Mouse (Mus musculus): ENCODE data around the gene Obsl1.

The Obsl1 gene

DNA sequence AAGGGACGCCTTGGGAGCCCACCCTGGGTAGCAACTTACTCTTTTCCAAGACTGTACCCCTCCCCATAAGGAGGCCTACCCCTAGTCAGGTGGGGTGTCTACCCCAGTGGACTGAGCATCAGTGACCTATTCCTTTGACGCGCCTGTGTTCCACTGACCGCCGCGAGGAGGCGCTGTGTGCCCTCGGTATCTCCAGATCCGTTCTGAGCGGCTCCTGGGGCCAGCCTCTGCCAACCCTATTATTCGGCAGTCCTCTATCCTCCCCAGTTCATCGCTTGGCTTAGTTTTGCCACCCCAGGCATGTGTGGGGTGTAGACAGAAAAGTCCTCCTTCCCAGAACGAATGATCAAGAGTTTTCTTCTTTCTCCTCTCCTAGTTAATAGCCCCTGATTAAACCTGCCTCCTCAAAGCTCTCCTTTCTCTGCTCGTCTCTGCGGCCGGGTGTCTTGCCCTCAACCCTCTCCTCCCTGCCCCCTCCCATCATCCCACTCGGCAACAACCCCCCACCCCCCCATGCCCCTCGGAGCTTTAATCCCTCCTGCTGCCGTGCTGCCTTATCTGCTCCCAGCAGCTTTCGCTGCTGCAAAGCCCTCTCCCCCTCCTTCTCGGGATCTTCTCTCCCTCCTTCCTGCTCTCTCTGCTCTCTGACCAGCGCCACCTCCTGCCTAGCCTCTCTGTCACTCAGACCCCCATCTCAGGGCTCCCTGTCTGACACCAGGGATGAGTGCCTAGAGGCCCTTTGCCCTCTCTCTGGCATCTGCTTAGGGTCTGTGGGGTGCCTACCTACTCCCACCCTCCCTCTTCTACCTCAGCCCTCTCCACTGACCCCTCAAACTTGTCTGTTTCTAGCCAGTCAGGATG, 60.3 kb downstream of the Obsl1 start:
- in situ Hi-C loops (cut with MboI; ENCODE audit: low pct_unique_long_range_greater_than_20kb in 1 of 2, low sequenced_read_pairs in 2 of 2, unreplicated experiment in 1 of 2): loop anchor here in 1 of 2 experiments (25.0 kb wide), 1 partner anchor 659 kb away; the partner anchor contains the start of gene Wnt10a

DNA sequence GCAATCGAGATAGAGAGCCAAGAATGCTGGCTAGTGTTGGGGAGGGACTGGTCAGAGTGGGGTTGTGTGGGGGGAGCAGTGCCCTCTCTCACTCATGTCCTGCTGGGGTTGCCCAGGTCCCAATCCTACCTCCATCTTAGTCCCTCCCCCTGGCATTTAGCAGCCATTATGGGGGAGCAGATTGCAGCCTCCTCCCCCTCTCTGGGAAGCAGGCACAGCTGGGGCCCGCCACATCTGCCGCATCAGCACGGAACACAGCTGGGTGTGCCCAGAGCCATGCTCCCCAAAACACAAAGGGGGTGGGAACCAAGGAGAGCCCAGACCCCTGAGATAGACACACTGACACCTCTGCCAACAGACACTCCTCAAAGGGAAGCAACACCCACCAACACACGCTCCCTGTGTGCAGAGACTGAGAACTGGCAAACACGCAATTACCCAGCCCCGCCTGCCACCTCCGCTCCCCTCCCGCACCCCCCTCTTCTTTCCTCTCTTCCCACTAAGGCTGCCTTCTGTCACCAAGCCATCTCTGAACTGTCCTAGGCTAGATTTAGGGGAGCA, 61.0 kb downstream of the Obsl1 start:
- in situ Hi-C loops (cut with MboI; ENCODE audit: low pct_unique_long_range_greater_than_20kb in 1 of 2, low sequenced_read_pairs in 2 of 2, unreplicated experiment in 1 of 2): loop anchor here in 1 of 2 experiments (25.0 kb wide), 1 partner anchor 658 kb away; the partner anchor contains the start of gene Wnt10a

DNA sequence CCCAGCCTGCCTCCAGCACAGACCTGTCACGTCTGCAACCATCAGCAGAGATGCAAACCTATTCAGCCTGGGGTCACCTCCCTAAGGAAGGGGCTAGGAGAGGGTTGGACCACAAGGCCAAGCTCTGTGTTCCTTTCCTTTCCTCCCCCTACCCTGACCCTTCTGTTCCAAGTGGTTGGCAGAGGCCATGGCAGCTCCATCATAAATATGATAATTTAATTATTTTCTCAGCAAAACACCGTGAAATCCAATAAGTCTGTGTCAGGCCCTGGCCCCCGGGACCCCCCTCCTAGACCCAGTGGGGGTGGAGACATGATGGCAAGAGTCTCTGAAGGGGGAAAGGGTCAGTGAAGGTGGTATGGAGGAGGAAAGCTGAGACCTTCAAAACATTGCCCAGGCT, 62.0 kb downstream of the Obsl1 start:
- in situ Hi-C loops (cut with MboI; ENCODE audit: low pct_unique_long_range_greater_than_20kb in 1 of 2, low sequenced_read_pairs in 2 of 2, unreplicated experiment in 1 of 2): loop anchor here in 1 of 2 experiments (25.0 kb wide), 1 partner anchor 657 kb away; the partner anchor contains the start of gene Wnt10a

DNA sequence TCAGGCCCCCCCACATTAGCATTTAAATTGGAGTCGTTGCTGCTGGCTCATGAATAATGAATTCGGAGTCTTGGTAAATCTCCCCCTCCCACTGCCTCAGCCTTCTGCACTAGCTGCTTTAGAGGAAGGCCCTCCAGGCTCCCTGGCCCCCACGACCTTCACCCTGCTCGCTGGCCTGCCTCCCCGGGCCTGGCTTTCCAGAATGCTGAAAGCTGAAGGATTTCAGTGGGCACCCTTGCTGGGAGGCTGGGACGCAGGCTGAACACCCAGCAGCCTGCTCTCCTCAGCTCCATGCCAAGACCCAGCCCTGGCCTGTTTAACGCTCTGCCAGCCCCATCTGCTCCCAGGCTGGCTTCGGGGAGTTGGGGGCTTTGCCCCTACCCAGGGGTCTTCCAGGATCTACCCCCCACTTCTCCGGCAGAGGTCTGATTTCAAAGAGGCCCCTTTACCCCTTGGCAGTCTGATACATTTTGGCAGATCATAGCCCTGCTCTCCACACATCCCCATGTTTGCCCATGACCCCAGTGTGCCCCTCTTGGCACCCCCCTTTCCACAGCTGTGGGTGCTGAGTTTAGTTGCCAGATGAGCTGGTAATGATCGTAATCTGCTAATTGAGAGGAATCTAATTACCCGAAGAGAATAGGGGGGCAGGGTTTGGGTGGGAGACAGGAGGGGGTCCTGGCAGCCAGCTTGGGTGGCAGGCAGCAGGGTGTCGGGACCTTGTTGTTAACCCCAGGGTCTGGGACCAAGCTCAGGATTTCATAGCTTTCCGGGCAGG, 62.8 kb downstream of the Obsl1 start:
- in situ Hi-C loops (cut with MboI; ENCODE audit: low pct_unique_long_range_greater_than_20kb in 1 of 2, low sequenced_read_pairs in 2 of 2, unreplicated experiment in 1 of 2): loop anchor here in 1 of 2 experiments (25.0 kb wide), 1 partner anchor 656 kb away; the partner anchor contains the start of gene Wnt10a

DNA sequence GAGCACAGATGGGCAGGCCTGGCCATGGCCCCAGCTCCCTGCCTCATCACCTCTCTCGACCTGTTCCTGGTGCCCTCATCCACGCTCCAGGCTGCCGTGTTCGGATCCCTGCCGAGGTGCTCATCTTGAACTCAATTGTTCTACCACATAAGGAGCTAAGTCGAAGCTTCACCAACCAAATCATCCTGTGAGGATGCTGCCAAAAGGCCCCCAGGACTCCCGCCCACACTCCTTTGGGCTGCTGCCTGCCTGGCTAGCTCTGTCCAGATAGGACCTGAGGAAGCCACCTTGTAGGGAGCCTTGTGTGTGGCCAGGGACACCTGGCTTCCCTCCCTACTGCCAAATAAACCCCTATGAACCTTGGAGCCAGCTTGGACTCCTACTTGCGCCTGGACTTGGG, 63.4 kb downstream of the Obsl1 start:
- in situ Hi-C loops (cut with MboI; ENCODE audit: low pct_unique_long_range_greater_than_20kb in 1 of 2, low sequenced_read_pairs in 2 of 2, unreplicated experiment in 1 of 2): loop anchor here in 1 of 2 experiments (25.0 kb wide), 1 partner anchor 656 kb away; the partner anchor contains the start of gene Wnt10a

DNA sequence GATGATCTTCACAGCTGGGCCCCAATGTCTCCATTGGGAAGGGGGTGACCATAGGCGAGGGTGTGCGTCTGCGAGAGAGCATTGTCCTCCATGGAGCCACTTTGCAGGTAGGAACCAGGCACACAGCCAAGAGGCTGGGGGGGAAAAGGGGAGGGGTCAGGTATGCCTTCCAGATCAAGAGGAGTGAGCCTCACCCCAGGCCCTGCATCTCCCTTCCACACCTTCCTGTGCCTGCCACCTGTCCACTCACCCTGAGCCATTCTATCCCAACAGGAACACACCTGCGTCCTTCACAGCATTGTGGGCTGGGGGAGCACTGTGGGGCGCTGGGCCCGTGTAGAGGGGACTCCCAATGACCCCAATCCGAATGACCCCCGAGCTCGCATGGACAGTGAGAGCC, 64.1 kb downstream of the Obsl1 start:
- in situ Hi-C loops (cut with MboI; ENCODE audit: low pct_unique_long_range_greater_than_20kb in 1 of 2, low sequenced_read_pairs in 2 of 2, unreplicated experiment in 1 of 2): loop anchor here in 1 of 2 experiments (25.0 kb wide), 1 partner anchor 655 kb away; the partner anchor contains the start of gene Wnt10a

DNA sequence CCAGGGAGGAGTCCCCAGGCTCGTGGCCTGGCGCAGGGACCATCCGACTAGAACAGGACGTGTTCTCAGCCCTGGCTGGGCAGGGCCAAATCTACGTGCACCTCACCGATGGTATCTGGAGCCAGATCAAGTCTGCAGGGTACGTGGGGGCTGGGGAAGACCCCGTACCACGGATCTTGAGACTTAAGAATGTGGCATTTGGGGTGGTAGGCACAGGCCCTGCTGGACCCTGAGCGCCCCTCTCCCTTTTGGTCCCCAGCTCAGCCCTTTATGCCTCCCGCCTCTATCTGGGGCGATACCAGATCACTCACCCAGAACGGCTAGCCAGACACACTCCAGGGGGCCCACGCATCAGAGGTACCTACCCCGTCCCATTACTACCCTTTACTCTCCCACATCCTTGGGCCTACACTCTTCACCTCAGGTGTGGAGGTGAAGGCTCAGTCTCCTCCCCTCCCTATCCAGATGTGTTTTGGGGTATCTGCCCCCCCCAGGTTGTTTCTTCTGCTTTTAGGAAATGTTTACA, 64.7 kb downstream of the Obsl1 start:
- in situ Hi-C loops (cut with MboI; ENCODE audit: low pct_unique_long_range_greater_than_20kb in 1 of 2, low sequenced_read_pairs in 2 of 2, unreplicated experiment in 1 of 2): loop anchor here in 1 of 2 experiments (25.0 kb wide), 1 partner anchor 654 kb away; the partner anchor contains the start of gene Wnt10a

DNA sequence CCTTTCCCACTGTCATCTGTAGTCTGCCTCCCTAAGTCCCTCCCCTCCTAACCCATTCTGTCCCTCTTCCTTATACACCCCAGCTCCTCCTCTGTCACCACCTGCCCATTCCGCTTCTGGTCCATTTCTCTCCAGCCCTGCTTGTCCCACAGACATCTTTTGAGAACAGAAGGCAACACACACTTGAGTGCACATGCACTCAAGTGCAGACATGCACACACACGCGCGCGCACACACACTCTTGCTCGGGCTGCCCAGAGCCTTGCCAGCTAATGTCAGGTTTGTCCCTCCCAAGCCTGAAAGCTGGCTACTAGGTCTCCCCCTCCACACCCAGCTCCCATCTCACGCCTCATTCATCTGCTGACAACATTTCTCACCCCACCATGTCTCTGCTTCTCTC, 65.6 kb downstream of the Obsl1 start:
- in situ Hi-C loops (cut with MboI; ENCODE audit: low pct_unique_long_range_greater_than_20kb in 1 of 2, low sequenced_read_pairs in 2 of 2, unreplicated experiment in 1 of 2): loop anchor here in 1 of 2 experiments (25.0 kb wide), 1 partner anchor 653 kb away; the partner anchor contains the start of gene Wnt10a

DNA sequence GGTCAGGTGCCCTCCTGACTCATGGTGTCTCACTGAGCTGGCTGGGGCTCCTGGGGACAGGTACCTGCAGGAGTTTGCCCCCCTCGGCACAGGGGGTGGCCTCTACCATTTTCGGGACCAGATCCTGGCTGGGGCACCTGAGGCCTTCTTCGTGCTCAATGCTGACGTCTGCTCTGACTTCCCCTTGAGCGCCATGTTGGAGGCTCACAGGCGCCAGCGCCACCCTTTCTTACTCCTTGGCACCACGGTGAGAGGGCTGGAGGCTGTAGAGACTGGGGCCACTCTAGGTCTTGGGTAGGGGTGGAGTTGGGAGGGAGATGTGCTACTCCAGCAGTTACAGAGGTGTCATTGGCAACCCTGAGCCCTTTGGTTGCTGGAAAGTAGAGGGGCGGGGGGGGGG, 67.5 kb downstream of the Obsl1 start:
- in situ Hi-C loops (cut with MboI; ENCODE audit: low pct_unique_long_range_greater_than_20kb in 1 of 2, low sequenced_read_pairs in 2 of 2, unreplicated experiment in 1 of 2): loop anchor here in 1 of 2 experiments (25.0 kb wide), 1 partner anchor 651 kb away; the partner anchor contains the start of gene Wnt10a

DNA sequence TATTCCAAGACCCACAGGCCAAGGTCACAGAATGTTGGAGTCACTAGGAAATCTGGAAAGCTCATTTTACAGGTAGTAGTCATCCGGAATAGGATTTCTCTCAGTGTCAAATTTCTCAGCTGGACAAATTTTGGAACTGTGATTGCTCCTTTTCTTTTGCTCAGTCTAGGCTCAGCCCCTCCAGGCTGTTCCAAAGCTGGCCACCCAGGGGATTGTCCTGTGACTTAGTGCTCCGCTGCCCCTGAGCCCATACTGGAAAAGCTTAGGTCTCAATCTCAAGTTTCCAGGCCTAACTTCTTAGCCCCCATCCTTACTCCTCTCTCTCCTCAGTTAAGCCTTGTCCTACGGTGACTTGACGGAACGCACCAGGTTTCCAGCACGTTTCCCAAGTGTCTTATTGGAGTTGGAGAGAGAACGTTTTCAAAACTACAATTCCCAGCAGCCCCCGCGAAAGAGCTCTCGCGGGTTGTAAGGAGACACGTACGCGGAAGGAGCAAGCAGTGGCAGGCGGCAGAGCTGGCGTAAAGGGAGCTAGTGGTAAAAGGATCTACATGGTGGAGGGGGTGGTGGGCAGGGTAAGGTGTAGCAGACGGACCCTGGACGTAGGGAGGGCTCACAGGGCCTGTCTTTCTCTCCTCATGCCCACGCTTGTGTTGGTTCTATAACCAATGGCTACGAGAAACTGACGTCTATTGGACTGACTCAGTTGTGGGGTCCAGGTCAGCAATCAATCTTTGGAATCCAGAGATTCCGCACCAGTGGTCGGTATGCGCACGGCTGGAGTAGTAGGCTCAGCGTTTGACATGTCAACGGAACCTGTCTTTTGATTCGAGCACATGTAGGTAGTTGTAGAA, 70.5 kb downstream of the Obsl1 start, which contains the start of gene Gmppa:
TSS of gene Gmppa (plus strand) at position 456 of the 854 bp plus-strand sequence.
- in situ Hi-C loops (cut with MboI; ENCODE audit: low pct_unique_long_range_greater_than_20kb in 1 of 2, low sequenced_read_pairs in 2 of 2, unreplicated experiment in 1 of 2): loop anchor here in 1 of 2 experiments (25.0 kb wide), 1 partner anchor 648 kb away; the partner anchor contains the start of gene Wnt10a
